Mouse (Mus musculus) MEL (cell line): ENCODE measurements around the gene Nfkbib. TPM values are rescaled to one million over a fixed set of nuclear protein-coding genes. Genes with fewer than 3 reads are reported as not detected.

Experiments
- DNase-seq: peaks from one replicate; pipeline ENCODE4 v3.0.0; 2011; ENCODE audit warnings: low read depth, low spot score
- H3K27ac ChIP-seq: 2 replicates; pipeline ENCODE4 v1.5.1; 2012; ENCODE audit warnings: low read depth, mild to moderate bottlenecking, control low read depth, low read length, moderate library complexity; ENCODE audit not compliant: control insufficient read depth
- H3K27me3 ChIP-seq, 2 experiments: fragments of 150-350 bp in 1 of 2; sonication (generic) in 1 of 2; 2 replicates each; pipeline ENCODE4 v1.6.1; 2012; ENCODE audit warnings: low read length in 2 of 2, mild to moderate bottlenecking in 2 of 2, improper control_type of control experiment in 1 of 2, moderate library complexity in 1 of 2; ENCODE audit not compliant: insufficient read depth in 2 of 2, control insufficient read depth in 1 of 2
- H3K36me3 ChIP-seq, 2 experiments: 2 replicates each; pipeline ENCODE4 v1.6.1; 2012 to 2014; ENCODE audit warnings: low read length in 2 of 2, improper control_type of control experiment in 1 of 2, inconsistent platforms in 1 of 2, mild to moderate bottlenecking in 1 of 2; ENCODE audit not compliant: insufficient read depth in 2 of 2, control insufficient read depth in 1 of 2
- H3K4me1 ChIP-seq, 2 experiments: fragments of 150-350 bp in 1 of 2; sonication (generic) in 1 of 2; 2 replicates each; pipeline ENCODE4 v1.6.1; 2012; ENCODE audit warnings: low read length in 2 of 2, improper control_type of control experiment in 1 of 2, mild to moderate bottlenecking in 1 of 2; ENCODE audit not compliant: insufficient read depth in 2 of 2, control insufficient read depth in 1 of 2
- H3K4me3 ChIP-seq, 2 experiments: fragments of 150-350 bp in 1 of 2; sonication (generic) in 1 of 2; 2 replicates each; pipeline ENCODE4 v1.5.1; 2012; ENCODE audit warnings: low read depth in 2 of 2, low read length in 2 of 2, mild to moderate bottlenecking in 2 of 2, moderate library complexity in 2 of 2, control low read depth in 1 of 2, improper control_type of control experiment in 1 of 2; ENCODE audit not compliant: control insufficient read depth in 1 of 2, insufficient read depth in 1 of 2
- H3K79me2 ChIP-seq: 2 replicates; pipeline ENCODE4 v1.6.1; 2012; ENCODE audit warnings: mild to moderate bottlenecking, low read length, moderate library complexity; ENCODE audit not compliant: control insufficient read depth, poor library complexity, insufficient read depth
- H3K9ac ChIP-seq: 2 replicates; pipeline ENCODE4 v1.6.1; 2012; ENCODE audit warnings: low read depth, mild to moderate bottlenecking, control low read depth, low read length, moderate library complexity; ENCODE audit not compliant: control insufficient read depth, poor library complexity, severe bottlenecking
- H3K9me3 ChIP-seq: fragments of 150-350 bp; sonication (generic); replicated peaks from 2 replicates; pipeline ENCODE4 v1.6.1; 2012; ENCODE audit warnings: mild to moderate bottlenecking, low read length, improper control_type of control experiment, moderate library complexity; ENCODE audit not compliant: insufficient read depth
- BHLHE40 ChIP-seq: IDR thresholded peaks from 2 replicates; pipeline ENCODE4 v1.6.1; 2012; ENCODE audit warnings: low read depth, mild to moderate bottlenecking, inconsistent platforms, low read length, improper control_type of control experiment, borderline replicate concordance
- CTCF ChIP-seq, 3 experiments: IDR thresholded peaks in 2 of 3; conservative IDR thresholded peaks in 1 of 3; 2 replicates each; pipeline ENCODE4 v1.5.1; 2011 to 2012; ENCODE audit warnings: low read length in 3 of 3, low read depth in 2 of 3, mild to moderate bottlenecking in 2 of 3, improper control_type of control experiment in 1 of 3, inconsistent platforms in 1 of 3, mixed read lengths in 1 of 3, moderate library complexity in 1 of 3; ENCODE audit not compliant: control insufficient read depth in 1 of 3, insufficient read depth in 1 of 3, poor library complexity in 1 of 3, severe bottlenecking in 1 of 3
- ELF1 ChIP-seq: IDR thresholded peaks from 2 replicates; pipeline ENCODE4 v1.6.1; 2014; ENCODE audit warnings: low read depth, mild to moderate bottlenecking, inconsistent platforms, low read length, improper control_type of control experiment, moderate library complexity
- EP300 ChIP-seq, 2 experiments: IDR thresholded peaks; 2 replicates each; pipeline ENCODE4 v1.6.1; 2011; ENCODE audit warnings: improper control_type of control experiment in 2 of 2, low read length in 2 of 2, low read depth in 1 of 2, mild to moderate bottlenecking in 1 of 2
- GATA1 ChIP-seq: IDR thresholded peaks from 2 replicates; pipeline ENCODE4 v1.6.1; 2011; ENCODE audit warnings: low read depth, low read length, improper control_type of control experiment
- MAFK ChIP-seq: IDR thresholded peaks from 2 replicates; pipeline ENCODE4 v1.6.1; 2011; ENCODE audit warnings: low read depth, mild to moderate bottlenecking, low read length, improper control_type of control experiment, borderline replicate concordance
- MYC ChIP-seq: IDR thresholded peaks from 2 replicates; pipeline ENCODE4 v1.6.1; 2011; ENCODE audit warnings: low read depth, mild to moderate bottlenecking, low read length, improper control_type of control experiment, moderate library complexity
- RAD21 ChIP-seq: IDR thresholded peaks from 2 replicates; pipeline ENCODE4 v1.6.1; 2011; ENCODE audit warnings: mild to moderate bottlenecking, low read depth, low read length, improper control_type of control experiment
- SIN3A ChIP-seq: IDR thresholded peaks from 2 replicates; pipeline ENCODE4 v1.6.1; 2012; ENCODE audit warnings: low read length, improper control_type of control experiment, inconsistent platforms
- SMC3 ChIP-seq: IDR thresholded peaks from 2 replicates; pipeline ENCODE4 v1.6.1; 2011; ENCODE audit warnings: low read depth, low read length, improper control_type of control experiment
- TBP ChIP-seq: IDR thresholded peaks from 2 replicates; pipeline ENCODE4 v1.8.0; 2011; ENCODE audit warnings: low read depth, low read length, improper control_type of control experiment
- TCF12 ChIP-seq: IDR thresholded peaks from 2 replicates; pipeline ENCODE4 v1.6.1; 2014; ENCODE audit warnings: low read depth, mild to moderate bottlenecking, inconsistent platforms, low read length, improper control_type of control experiment, moderate library complexity
- ZC3H11A ChIP-seq: IDR thresholded peaks from 2 replicates; pipeline ENCODE4 v1.6.1; 2012; ENCODE audit warnings: low read depth, mild to moderate bottlenecking, inconsistent platforms, low read length, improper control_type of control experiment
- ZMIZ1 ChIP-seq: IDR thresholded peaks from 2 replicates; pipeline ENCODE4 v1.6.1; 2012; ENCODE audit warnings: low read depth, mild to moderate bottlenecking, inconsistent platforms, low read length, improper control_type of control experiment, moderate library complexity
- polyA plus RNA-seq, 2 experiments: library from polyadenylated mRNA; stranded (reverse) in 1 of 2; unstranded in 1 of 2; fragments of >175 nt in 1 of 2; fragments of >200 nt in 1 of 2; gene quantifications; 2 replicates each; pipeline versions ENCODE4 v1.2.1 to v1.2.4; 2012; ENCODE audit warnings: low replicate concordance in 2 of 2, low read depth in 1 of 2; ENCODE audit not compliant: insufficient read length in 2 of 2, insufficient read depth in 1 of 2, missing spikeins in 1 of 2
- total RNA-seq: library from RNA; depleted of rRNA; stranded (reverse); fragments of 300-350 nt; gene quantifications from 2 replicates; pipeline ENCODE4 v1.2.3, GENCODE M21; 2012

The Nfkbib gene
- total and polyA plus RNA-seq, 3 experiments = 32.9 to 52.7 TPM; not detected in 1

- H3K36me3 ChIP-seq = no peaks in the 10 kb centered on the region
- H3K4me3 ChIP-seq = no peak overlapping the region
- no peak overlapping the region for H3K27ac ChIP-seq
- peak; percentile 40 for DNase-seq
- no peaks in the 10 kb centered on the region for H3K27me3 ChIP-seq
- peaks cover 9% of the 10 kb centered on the region; the same call in 1 of the 2 replicates for H3K79me2 ChIP-seq
- H3K9me3 ChIP-seq = no peaks in the 10 kb centered on the region
- peaks cover 0 to 7% of the 10 kb centered on the region in 2 experiments; a peak in 2 of 4 replicates for H3K4me1 ChIP-seq
- TF ChIP-seq MYC = no peak
- no peak for TF ChIP-seq ZMIZ1
- TF ChIP-seq ELF1 = no peak
- no peak for TF ChIP-seq ZC3H11A
- TF ChIP-seq TCF12 = no peak
- H3K9ac ChIP-seq = no peak overlapping the region
Measured at GRCm38 (mm10) chr7:28794496-28794895, 27.2 kb upstream of the Nfkbib start.

- no peak overlapping the region for H3K4me3 ChIP-seq
- H3K27ac ChIP-seq = no peak overlapping the region
- H3K9ac ChIP-seq = no peak overlapping the region
- H3K4me1 ChIP-seq = peaks cover 0 to 7% of the 10 kb centered on the region in 2 experiments; a peak in 2 of 4 replicates
- no peaks in the 10 kb centered on the region for H3K9me3 ChIP-seq
- peaks cover 9% of the 10 kb centered on the region; the same call in 1 of the 2 replicates for H3K79me2 ChIP-seq
- no peaks in the 10 kb centered on the region for H3K27me3 ChIP-seq
- no peaks in the 10 kb centered on the region for H3K36me3 ChIP-seq
- DNase-seq = peak; percentile 87
- TF ChIP-seq EP300 (IDR thresholded peaks at IDR 0.05; ENCODE audit: low read depth in 1 of 2, low read length in 2 of 2) = no peak
- TF ChIP-seq ELF1 = peak; percentile 52; the same call in 1 of the 2 replicates
- peak; percentile 91 for TF ChIP-seq MAFK
- peak; percentile 35 for TF ChIP-seq RAD21
- peak; percentile 43; the same call in 1 of the 2 replicates for TF ChIP-seq ZC3H11A
- TF ChIP-seq TBP = peak; percentile 99
- TF ChIP-seq BHLHE40 = no peak
- peak; percentile 48; the same call in 1 of the 2 replicates for TF ChIP-seq GATA1
- TF ChIP-seq CTCF (IDR thresholded peaks at IDR 0.05 in 2 of 3, conservative IDR thresholded peaks at IDR 0.05 in 1 of 3; ENCODE audit: control insufficient read depth in 1 of 3, insufficient read depth in 1 of 3, low read depth in 2 of 3, low read length in 3 of 3, poor library complexity in 1 of 3, severe bottlenecking in 1 of 3) = peak; percentile 43 to 58 (median 45)
- peak; percentile 60 for TF ChIP-seq SMC3
- peak; percentile 23; the same call in 1 of the 2 replicates for TF ChIP-seq SIN3A
Measured at GRCm38 (mm10) chr7:28793834-28794233, 26.5 kb upstream of the Nfkbib start.
